Mouse (Mus musculus) frontal cortex, postnatal 25 days (tissue): ENCODE measurements around the gene Fads1.
"Not testable (repeated sequence)": the region's sequence is repeated elsewhere in the genome, so short reads cannot be mapped to it uniquely, and the experiment has no call there.

Experiments
- DNase-seq, 2 experiments: peaks; one replicate each; pipeline ENCODE4 v3.0.0; 2022; ENCODE audit warnings: low spot score in 2 of 2

Gene Fads1

GRCm38 (mm10) chr19:10182670-10183298, at the start of gene Fads1:
Gene Fads1 (plus strand): TSS chr19:10182888.
- DNase-seq, result peak; percentile 84 to 91

- DNase-seq, result no peak
These were observed 48.0 kb upstream of the Fads1 start for GRCm38 (mm10) chr19:10134692-10135091.

- no peak for DNase-seq
These were observed 45.3 kb upstream of the Fads1 start for GRCm38 (mm10) chr19:10137423-10137822.

GRCm38 (mm10) chr19:10139736-10140135, 43.0 kb upstream of the Fads1 start:
- no peak for DNase-seq

DNA sequence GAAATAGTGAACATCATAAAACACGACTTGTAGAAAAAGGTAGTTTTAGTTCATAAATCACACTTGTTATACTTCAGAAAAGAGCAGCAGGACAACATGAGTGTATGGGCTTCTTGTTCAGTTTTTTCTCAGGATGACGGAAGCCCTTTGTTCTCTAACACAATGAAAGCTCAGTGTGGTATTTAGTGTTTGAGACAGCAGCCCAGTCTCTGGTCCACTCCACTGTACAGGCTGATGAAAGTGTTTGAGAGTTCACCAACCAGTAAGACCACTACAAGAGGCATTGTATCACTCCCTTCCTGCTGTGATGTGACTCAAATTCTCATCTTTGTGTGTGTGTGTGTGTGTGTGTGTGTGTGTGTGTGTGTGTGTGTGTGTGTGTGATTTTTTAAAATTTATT, 39.0 kb upstream of the Fads1 start:
- DNase-seq, result no peak

- DNase-seq, result no peak
These were observed 38.2 kb upstream of the Fads1 start for GRCm38 (mm10) chr19:10144464-10144863.

- DNase-seq, result no peak
These were observed 34.1 kb upstream of the Fads1 start for GRCm38 (mm10) chr19:10148555-10148954.

DNA sequence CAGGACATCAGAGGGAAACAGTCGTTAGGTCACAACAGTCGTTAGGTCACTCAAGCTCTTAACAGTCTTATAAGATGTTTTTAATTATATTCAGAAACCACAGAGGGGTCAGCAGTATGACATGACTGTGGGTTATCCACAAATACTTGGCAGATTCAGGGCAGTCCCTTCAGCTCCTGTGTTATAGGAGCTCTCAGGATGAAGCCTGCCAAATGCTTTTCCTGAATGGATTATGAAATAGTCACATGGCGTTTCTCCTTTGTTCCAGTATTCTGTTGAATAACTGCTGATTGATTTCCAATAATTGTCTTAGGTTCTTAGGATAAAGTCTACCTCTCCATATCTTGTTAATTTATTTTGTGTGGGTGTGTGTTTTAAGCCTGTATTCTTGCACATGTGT, 33.5 kb upstream of the Fads1 start:
- no peak for DNase-seq

DNA sequence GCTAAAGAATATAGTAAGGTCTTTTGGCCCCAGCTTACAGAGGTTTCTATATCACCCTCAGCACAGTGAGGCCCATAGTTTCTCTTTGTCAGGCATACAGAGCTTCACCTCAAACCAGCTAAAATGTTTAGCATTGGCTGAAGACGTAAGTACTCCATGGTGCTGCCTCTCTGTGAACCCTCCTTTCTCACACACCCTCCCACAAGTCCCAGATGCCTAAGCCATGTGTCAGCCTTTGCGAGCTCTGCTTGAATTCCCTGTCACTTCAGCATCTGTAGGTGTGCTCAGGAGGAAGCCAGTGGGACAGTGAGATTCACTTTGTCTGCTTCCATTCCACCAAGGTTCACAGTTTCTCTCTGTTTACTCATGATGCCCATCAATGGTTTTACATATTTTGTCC, 25.0 kb upstream of the Fads1 start:
- DNase-seq, result no peak

GRCm38 (mm10) chr19:10163896-10164295, 18.8 kb upstream of the Fads1 start:
- DNase-seq, result no peak

DNA sequence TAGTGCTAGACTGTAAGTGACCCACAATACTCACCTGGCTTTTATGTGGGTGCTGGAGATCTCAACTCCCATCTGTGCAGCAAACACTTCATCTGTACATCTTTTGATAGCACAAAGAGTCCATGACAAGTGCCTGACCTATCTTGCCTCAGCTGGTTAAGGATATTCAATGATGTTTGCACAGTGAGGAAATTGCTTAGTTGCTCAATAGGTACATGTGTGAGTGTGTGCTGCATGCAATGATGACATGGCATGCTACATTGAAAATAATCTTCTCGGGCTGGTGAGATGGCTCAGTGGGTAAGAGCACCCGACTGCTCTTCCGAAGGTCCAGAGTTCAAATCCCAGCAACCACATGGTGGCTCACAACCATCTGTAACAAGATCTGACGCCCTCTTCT, 16.8 kb upstream of the Fads1 start:
- not testable (repeated sequence) for DNase-seq

DNA sequence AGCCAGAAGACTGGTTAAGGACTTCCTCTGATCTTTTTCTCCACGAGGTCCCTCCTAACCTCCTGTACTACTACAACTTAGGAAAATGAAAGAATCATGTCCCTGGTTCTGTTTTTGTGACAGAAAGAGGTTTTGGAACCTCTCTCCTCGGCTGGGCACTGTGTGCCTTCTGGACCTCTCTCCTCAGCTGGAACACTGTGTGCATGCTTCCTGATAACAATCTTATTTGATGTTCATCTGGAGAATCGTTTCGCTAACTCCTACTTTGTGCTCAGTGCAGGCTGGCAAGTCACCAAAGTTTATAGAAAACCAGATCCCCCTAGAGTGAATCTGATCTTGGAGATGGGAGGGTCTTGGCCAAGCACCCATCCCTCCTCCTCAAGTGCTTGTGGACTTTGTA, 15.6 kb upstream of the Fads1 start:
- DNase-seq, result no peak

GRCm38 (mm10) chr19:10167951-10168350, 14.7 kb upstream of the Fads1 start:
- DNase-seq, result no peak

- DNase-seq, result no peak
These were observed 14.2 kb upstream of the Fads1 start for GRCm38 (mm10) chr19:10168441-10168840.

DNA sequence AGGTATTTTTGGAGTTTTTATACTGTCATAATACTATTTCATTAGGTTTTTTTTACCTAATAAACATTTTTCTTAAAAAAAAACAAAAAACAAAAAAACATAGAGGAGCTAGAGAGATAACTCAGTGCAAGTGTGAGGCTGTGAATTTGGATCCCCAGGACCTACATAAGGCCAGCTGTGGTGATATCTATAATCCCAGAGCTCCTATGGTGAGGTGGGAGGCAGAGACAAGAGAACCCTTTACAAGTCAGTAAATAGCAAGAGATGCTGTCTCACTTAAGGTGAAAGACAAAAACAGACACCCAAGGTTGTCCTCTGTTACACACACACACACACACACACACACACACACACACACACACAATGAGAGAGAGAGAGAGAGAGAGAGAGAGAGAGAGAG, 13.5 kb upstream of the Fads1 start:
- DNase-seq, result no peak

DNA sequence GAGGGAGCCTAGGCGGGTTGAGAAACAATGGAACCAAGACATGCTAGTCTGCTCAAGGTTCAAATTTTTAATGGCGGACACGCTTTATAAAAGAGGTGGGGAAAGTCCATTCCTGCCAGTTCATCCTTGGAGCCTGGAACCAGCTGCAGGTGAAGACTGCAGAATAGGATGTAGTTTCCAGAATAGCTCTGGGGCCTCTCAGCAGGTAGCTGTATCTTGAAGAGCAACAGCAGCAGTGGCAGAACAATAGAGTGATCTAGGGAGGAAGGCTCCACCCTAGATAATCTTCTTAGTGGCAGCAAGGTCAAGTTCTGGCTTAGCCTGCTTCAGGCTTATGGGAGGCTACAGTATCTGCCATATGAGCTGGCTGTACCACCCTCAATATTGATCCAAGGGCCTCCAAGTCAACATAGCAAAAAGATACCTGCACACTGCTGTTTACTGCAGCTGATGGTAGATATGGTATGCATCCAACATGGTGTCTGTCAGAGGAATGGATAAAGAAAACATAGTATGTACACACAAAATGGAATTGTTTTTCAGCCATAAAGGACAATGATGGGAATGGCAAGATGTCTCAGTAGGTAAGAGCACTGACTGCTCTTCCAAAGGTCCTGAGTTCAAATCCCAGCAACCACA, 12.9 kb upstream of the Fads1 start:
- not testable (repeated sequence) for DNase-seq

GRCm38 (mm10) chr19:10170466-10170865, 12.2 kb upstream of the Fads1 start:
- no peak for DNase-seq

DNA sequence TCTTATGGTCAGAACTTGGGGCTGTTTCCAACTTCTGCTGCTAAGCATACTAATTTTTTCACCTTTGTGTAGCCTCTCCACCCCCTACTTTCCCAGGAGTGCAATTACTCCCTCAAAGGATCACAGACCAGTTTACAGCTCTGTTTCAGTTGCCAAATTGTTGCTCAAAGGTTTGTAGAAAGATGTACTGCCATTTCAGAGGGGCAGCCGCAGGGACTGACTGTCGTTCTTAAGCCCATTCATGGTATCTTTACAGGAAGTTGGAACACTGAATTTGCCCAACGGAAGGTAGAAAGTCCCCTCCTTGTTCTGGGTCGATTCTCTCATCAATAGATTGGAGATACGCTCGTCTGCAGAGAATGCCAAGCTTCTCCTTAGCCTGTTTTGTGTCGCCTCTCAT, 11.3 kb upstream of the Fads1 start:
- DNase-seq, result no peak

DNA sequence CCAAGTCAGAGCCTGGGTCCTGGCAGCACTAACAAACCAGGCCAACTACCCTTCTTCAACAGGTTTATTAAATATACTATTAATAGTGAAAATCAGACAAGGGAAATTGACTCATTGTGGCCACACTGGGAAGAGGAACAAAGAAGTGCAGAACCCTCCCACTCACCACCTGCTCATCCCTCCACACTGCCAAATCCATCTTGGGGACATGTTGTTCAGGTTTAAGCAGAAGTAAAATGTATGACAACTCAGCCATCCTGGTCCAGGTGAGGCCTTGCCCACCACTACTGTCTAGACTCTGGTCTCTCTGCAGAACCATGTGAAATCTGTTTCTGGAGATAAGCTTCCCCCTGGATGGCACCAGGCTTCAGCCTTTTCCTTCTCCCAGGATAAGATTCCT, 10.8 kb upstream of the Fads1 start:
- no peak for DNase-seq

DNA sequence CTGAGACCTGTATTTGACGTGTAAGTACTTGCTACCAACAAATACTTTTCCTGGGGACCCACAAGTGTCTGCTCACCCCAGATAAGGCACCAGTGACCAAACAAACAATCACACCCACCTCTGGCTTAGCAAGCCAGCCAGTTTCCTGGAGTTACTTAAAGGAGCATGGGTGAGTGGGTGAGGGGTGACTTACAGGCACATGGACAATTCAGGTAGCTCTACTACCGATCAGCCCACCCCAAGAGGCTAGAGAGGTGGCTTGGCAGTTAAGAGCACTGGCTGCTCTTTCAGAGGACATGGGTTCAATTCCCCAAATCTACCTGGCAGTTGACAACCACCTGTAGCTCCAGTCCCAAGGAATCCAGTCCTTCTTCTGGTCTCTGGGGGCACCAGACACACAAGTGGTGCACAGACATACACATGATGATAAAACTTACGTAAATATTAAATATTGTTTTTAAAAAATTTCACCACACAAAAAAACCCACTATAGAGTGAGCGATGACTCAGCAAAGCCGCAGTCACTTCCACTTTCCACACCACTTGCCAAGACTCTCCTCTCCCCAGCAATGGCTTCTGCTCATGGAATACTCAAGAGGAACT, 9.5 kb upstream of the Fads1 start:
- no peak for DNase-seq

- DNase-seq, result no peak
These were observed 8.7 kb upstream of the Fads1 start for GRCm38 (mm10) chr19:10173844-10174539.

- no peak for DNase-seq
These were observed 7.7 kb upstream of the Fads1 start for GRCm38 (mm10) chr19:10174956-10175355.

GRCm38 (mm10) chr19:10176477-10176876, 6.2 kb upstream of the Fads1 start:
- no peak for DNase-seq
